Mouse (Mus musculus) limb, embryonic 14.5 days (tissue): Measurements from ENCODE around the gene Ppp2r2c. TPM values are rescaled to one million over a fixed set of nuclear protein-coding genes. Genes with fewer than 3 reads are reported as not detected.

Experiments
- ATAC-seq: fragments of 200-750 bp; cut with Nextera tagmentation; 2 replicates; pipeline ENCODE4 v1.8.0; 2017; ENCODE audit warnings: low read depth, moderate number of reproducible peaks, moderate TSS enrichment; ENCODE audit not compliant: low FRiP score
- DNase-seq: peaks from one replicate; pipeline ENCODE4 v3.0.0-alpha.2; 2015; ENCODE audit warnings: low spot score
- H3K27ac ChIP-seq: fragments of 300-500 bp; sonication (generic); replicated peaks from 2 replicates; pipeline ENCODE4 v1.5.1; 2014; ENCODE audit warnings: low read depth, mild to moderate bottlenecking, low read length, moderate library complexity, mixed read lengths
- H3K27me3 ChIP-seq: fragments of 300-500 bp; sonication (generic); 2 replicates; pipeline ENCODE4 v1.6.1; 2014; ENCODE audit warnings: low read length, mixed read lengths; ENCODE audit not compliant: control insufficient read depth, insufficient read depth
- H3K36me3 ChIP-seq: fragments of 300-500 bp; sonication (generic); 2 replicates; pipeline ENCODE4 v1.6.1; 2014; ENCODE audit warnings: mild to moderate bottlenecking, low read length, moderate library complexity, mixed read lengths; ENCODE audit not compliant: control insufficient read depth, insufficient read depth
- H3K4me1 ChIP-seq: fragments of 300-500 bp; sonication (generic); 2 replicates; pipeline ENCODE4 v1.6.1; 2014; ENCODE audit warnings: antibody characterized with exemption, low read length, mixed read lengths; ENCODE audit not compliant: control insufficient read depth, insufficient read depth
- H3K4me2 ChIP-seq: fragments of 300-500 bp; sonication (generic); replicated peaks from 2 replicates; pipeline ENCODE4 v1.6.1; 2014; ENCODE audit warnings: low read depth, mild to moderate bottlenecking, low read length, moderate library complexity; ENCODE audit not compliant: severe bottlenecking
- H3K4me3 ChIP-seq: fragments of 300-500 bp; sonication (generic); replicated peaks from 2 replicates; pipeline ENCODE4 v1.5.1; 2014; ENCODE audit warnings: low read length
- H3K9ac ChIP-seq: fragments of 300-500 bp; sonication (generic); 2 replicates; pipeline ENCODE4 v1.6.1; 2014; ENCODE audit warnings: mild to moderate bottlenecking, low read depth, low read length, moderate library complexity; ENCODE audit not compliant: severe bottlenecking
- H3K9me3 ChIP-seq: fragments of 300-500 bp; sonication (generic); 2 replicates; pipeline ENCODE4 v1.6.1; 2016; ENCODE audit warnings: low read length; ENCODE audit not compliant: control insufficient read depth
- POLR2A ChIP-seq: fragments of 200-500 bp; IDR thresholded peaks from 2 replicates; pipeline ENCODE4 v1.8.0; 2012; ENCODE audit warnings: inconsistent platforms, mild to moderate bottlenecking, moderate library complexity, borderline replicate concordance; ENCODE audit not compliant: insufficient read depth, insufficient read length; ENCODE audit errors: extremely low read depth
- WGBS: fragments of 180-500 bp; shearing (Covaris S2); extraction: QIAGEN DNeasy Blood & Tissue Kit; methylation state at CpG from one replicate; pipeline ENCODE4 v1.1.7; 2014; 5-methylcytosine and 5-hydroxymethylcytosine counted together
- polyA plus RNA-seq, 2 experiments: library from polyadenylated mRNA; depleted of rRNA in 1 of 2; stranded (reverse) in 1 of 2; unstranded in 1 of 2; fragments of >200 nt; fragmentation: Nextera tagmentation in 1 of 2; extraction: Ambion mirVana in 1 of 2; gene quantifications; 2 replicates each; pipeline versions ENCODE4 v1.2.1 to v1.2.3; 2012 to 2014

Ppp2r2c gene
- polyA plus RNA-seq, 2 experiments: 0.11 to 0.63 TPM

DNA sequence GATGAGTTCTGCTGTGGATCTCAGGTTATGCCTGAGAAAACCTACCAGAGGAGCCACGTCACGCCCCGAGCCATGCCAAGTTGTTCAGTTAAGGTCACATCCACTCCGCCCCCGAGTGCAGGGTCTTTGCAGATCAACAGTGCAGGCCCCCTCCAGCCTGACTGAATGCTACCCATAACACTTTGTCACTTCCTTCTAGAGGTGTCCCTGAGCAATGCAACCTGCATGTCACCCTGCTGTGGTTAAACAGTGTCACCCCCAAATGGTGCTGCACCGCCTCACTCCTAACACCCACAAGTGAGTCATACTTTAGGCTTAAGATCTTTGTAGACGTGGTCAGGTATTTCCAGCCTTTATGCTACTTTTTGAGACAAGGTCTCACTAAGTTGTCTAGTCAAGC, 28.2 kb upstream of the Ppp2r2c start:
- ATAC-seq: no peak
- no peaks in the 10 kb centered on the region for H3K27me3 ChIP-seq
- no peak overlapping the region for H3K27ac ChIP-seq
- DNase-seq: no peak
- no peak for TF ChIP-seq POLR2A
- no peak overlapping the region for H3K9ac ChIP-seq
- no peak overlapping the region for H3K4me2 ChIP-seq
- H3K4me3 ChIP-seq: no peak overlapping the region
- H3K36me3 ChIP-seq: no peaks in the 10 kb centered on the region
- 82% methylated on average over 7 of the region's 7 CpGs for WGBS
- H3K9me3 ChIP-seq: no peaks in the 10 kb centered on the region
- H3K4me1 ChIP-seq: no peaks in the 10 kb centered on the region

DNA sequence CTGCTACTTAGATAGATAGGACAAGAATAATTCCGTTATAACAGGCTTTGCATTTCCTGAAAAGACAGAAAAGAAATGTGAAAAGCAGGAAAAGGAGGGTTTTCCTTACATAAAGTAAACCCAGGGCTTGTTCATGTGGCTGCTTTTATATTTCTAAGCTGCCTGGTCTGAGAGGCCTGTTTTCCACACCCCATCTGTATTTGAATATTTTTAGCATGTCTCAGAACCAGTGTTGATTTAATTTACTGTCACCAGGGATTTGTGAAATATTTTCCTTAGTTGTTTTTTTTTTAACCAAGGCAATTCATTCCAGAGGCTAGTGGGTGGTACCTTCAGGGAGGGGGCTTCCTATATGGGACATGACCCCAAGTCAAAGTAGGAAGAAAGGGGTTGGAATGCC, 26.6 kb upstream of the Ppp2r2c start:
- Histone ChIP-seq H3K36me3 (no peaks in the 10 kb centered on the region), H3K9ac (no peak overlapping the region), H3K4me1 (no peaks in the 10 kb centered on the region), H3K27me3 (no peaks in the 10 kb centered on the region), H3K9me3 (no peaks in the 10 kb centered on the region), H3K4me2 (no peak overlapping the region), H3K4me3 (no peak overlapping the region), H3K27ac (no peak overlapping the region)
- DNase-seq: no peak
- TF ChIP-seq POLR2A: no peak
- no peak for ATAC-seq
- 64% methylated on average over 1 of the region's 1 CpGs for WGBS

DNA sequence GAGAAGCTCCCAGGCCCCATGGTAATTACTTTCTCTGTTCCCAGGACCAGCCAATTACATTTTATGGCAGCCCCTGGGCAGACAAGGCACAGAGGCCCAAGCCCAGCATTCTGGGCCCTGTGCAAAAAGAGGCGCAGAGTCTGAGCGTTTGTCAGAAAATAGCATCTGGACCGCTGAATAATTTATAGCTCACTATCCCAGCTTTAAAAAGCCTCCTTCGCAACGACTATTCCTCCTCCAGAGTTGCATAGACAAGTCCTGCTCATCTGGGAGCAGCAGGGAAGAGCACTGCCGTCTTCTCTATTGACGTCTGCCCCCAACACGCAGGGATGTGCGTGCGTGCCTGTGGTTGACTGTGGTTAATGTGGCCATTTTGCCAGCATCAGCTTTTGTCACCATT, 23.8 kb upstream of the Ppp2r2c start:
- no peak overlapping the region for H3K27ac ChIP-seq
- ATAC-seq (no peak), DNase-seq (no peak)
- no peak overlapping the region for H3K4me3 ChIP-seq
- no peak overlapping the region for H3K4me2 ChIP-seq
- 49% methylated on average over 10 of the region's 10 CpGs for WGBS
- H3K4me1 ChIP-seq: no peaks in the 10 kb centered on the region
- no peak overlapping the region for H3K9ac ChIP-seq
- no peaks in the 10 kb centered on the region for H3K36me3 ChIP-seq
- no peaks in the 10 kb centered on the region for H3K27me3 ChIP-seq
- H3K9me3 ChIP-seq: no peaks in the 10 kb centered on the region
- TF ChIP-seq POLR2A: no peak

DNA sequence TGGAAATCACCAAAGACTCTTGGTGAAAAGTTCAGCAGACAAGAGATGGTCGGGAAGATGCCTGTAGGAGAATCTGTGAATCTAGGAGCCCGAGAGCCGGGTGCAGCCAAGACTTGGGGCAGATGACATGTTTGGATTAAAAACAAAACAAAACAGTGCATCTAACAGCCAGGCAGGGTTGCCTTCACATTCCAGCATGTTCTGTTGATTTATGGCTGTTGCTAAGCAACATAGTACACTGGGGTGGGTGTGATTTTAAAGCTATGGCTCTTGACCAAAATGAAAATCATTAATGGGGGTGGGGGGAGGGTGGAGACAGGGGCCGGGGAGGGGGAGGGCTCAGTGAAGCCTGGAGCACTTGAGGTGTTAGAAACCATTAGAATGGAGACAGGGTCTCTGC, 16.7 kb upstream of the Ppp2r2c start:
- no peak for TF ChIP-seq POLR2A
- no peak overlapping the region for H3K4me2 ChIP-seq
- H3K9me3 ChIP-seq: no peaks in the 10 kb centered on the region
- H3K27me3 ChIP-seq: no peaks in the 10 kb centered on the region
- DNase-seq: no peak
- no peak for ATAC-seq
- H3K4me1 ChIP-seq: no peaks in the 10 kb centered on the region
- H3K27ac ChIP-seq: no peak overlapping the region
- WGBS: 61% methylated on average over 4 of the region's 4 CpGs
- H3K36me3 ChIP-seq: no peaks in the 10 kb centered on the region
- no peak overlapping the region for H3K9ac ChIP-seq
- H3K4me3 ChIP-seq: no peak overlapping the region

DNA sequence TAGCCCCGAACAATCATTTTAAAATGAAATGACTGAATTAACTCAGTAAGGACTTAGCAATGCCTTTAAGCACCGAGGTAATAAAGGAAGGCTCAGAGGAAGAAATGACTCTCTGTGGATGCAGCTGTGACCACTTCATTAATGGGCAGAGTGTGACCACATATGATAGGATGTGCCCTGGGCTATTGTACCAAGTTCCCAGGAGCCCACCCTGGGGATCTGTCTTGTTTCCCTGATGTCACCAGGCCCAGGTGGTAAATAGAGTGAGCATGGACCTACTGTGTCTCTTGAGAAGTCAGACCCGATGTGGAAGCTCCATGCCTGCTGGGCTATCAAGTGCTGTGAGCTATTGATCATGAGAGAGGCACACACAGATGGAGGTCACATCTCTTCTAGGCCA, 13.1 kb upstream of the Ppp2r2c start:
- no peak overlapping the region for H3K4me3 ChIP-seq
- H3K4me1 ChIP-seq: no peaks in the 10 kb centered on the region
- no peaks in the 10 kb centered on the region for H3K36me3 ChIP-seq
- no peak overlapping the region for H3K9ac ChIP-seq
- TF ChIP-seq POLR2A: no peak
- no peak overlapping the region for H3K27ac ChIP-seq
- H3K4me2 ChIP-seq: no peak overlapping the region
- WGBS: 59% methylated on average over 3 of the region's 3 CpGs
- no peak for ATAC-seq
- no peaks in the 10 kb centered on the region for H3K27me3 ChIP-seq
- DNase-seq: no peak
- no peaks in the 10 kb centered on the region for H3K9me3 ChIP-seq

DNA sequence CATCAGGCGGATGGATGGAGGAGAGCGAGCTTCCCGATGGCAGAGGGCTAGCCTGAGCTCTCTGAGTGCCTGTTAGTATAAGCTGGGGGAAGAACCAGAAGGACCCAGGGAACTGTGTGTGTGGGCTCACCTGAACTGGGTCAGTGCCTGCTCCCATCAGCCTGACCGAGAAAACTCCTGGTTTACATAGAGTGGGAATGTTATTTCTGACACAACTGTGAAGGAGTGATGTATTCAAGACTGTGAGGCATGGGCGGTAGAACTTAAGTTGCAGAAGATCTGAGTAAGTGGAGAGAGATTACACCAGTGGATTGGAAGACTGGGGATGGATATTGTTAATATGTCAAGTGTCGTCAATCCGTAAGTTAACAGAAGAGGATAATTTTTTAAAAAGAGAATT, 11.8 kb upstream of the Ppp2r2c start:
- 87% methylated on average over 7 of the region's 7 CpGs for WGBS
- no peak for ATAC-seq
- Histone ChIP-seq H3K4me3 (no peak overlapping the region), H3K4me2 (no peak overlapping the region), H3K27ac (no peak overlapping the region), H3K27me3 (no peaks in the 10 kb centered on the region), H3K9me3 (0 out of 2 replicates have a peak, but pooled peaks cover 3% of the 10 kb centered on the region), H3K9ac (no peak overlapping the region), H3K4me1 (no peaks in the 10 kb centered on the region), H3K36me3 (no peaks in the 10 kb centered on the region)
- no peak for TF ChIP-seq POLR2A
- no peak for DNase-seq
